Mouse (Mus musculus): ENCODE measurements around the gene Arpin. TPM values are rescaled to one million over a fixed set of nuclear protein-coding genes. Genes with fewer than 3 reads are reported as not detected.

Arpin gene
- polyA plus RNA-seq, 1 experiment from 2014 or later: 26.0 TPM

DNA sequence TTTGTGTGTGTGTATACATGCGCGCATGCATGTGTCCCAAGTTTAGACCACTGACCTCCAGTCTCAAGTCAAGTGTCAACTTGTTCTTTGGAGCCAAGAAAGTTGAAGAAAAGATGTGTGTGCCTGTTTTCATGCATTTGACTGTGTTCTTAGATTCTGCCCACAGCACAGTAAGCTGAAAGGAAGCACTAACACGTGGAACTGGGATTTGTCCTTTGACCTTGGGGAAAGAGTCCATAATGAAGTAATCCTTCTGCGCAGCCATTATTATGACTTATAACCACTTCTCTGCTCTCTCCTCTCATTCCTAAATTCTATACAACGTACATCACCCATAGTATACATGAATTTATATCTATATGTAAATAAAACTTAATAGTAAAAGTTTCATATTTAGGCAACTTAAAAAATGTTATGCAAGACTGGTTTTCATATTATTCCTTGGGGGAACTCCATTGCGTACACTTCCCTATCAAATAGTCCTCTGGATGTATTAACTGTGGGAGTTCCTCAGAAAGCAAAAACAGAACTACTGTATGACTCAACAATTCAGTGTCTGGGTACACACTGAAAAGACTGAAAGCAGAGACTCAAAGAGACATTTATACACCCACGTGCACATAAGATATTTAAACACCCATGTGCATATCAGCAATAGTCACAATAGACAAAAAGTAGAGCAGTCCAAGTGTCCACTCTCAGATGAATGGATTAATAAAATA lies 51.4 kb downstream of the Arpin start:
- no peak for DNase-seq (ENCODE audit: low spot score)
- WGBS: 91% methylated on average over 7 of the region's 7 CpGs
- peaks cover 46% of the 10 kb centered on the region for H3K36me3 ChIP-seq
- H3K27ac ChIP-seq: no peak overlapping the region
- H3K4me3 ChIP-seq: no peak overlapping the region
- no peaks in the 10 kb centered on the region for H3K27me3 ChIP-seq (ENCODE audit: insufficient read depth, poor library complexity, severe bottlenecking)
- H3K4me1 ChIP-seq: peaks cover 9% of the 10 kb centered on the region
- H3K9me3 ChIP-seq: no peaks in the 10 kb centered on the region

DNA sequence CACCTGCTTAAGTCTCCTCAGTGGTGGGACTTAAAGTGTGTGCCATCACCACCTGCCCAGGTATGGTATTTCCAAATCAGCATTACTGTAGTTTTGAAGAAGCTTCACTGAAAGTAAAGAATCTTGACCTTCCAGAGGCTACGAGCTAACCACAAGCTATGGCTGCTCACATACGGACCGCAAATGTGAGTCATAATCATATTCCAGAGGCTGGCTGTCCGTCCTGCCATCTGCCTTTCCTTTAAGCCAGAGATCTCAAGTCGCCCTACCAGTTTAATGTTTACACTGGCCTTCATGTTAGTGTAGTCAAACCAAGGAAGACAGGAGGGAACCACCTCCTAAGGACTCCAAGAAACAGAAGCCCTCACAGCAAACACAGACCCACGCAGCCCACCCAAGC lies 53.3 kb downstream of the Arpin start:
- no peak overlapping the region for H3K4me3 ChIP-seq
- no peak overlapping the region for H3K27ac ChIP-seq
- 92% methylated on average over 6 of the region's 6 CpGs for WGBS
- DNase-seq (ENCODE audit: low spot score): no peak
- H3K4me1 ChIP-seq: peaks cover 9% of the 10 kb centered on the region
- peaks cover 50% of the 10 kb centered on the region for H3K36me3 ChIP-seq
- H3K9me3 ChIP-seq: no peaks in the 10 kb centered on the region
- no peaks in the 10 kb centered on the region for H3K27me3 ChIP-seq (ENCODE audit: insufficient read depth, poor library complexity, severe bottlenecking)

DNA sequence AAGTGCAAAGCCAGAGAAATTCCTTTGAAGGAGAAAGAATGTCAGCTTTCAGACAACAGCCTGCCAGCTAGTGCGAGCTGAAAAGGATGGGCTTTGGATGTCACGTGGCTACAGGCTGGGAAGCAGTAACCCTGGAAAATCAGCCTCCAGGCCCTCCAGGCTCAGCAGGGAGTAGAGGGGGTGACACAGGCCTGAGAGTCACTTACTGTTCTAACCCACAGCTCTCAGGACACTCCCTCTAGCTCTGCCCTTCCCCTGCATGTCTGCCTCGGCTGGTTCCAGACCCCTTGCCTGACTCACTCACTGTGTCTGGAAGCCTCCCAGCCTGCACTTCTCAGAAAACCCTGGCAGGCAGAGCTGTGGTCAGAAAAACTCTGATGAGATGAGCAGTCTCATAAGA lies 54.2 kb downstream of the Arpin start:
- Histone ChIP-seq H3K36me3 (peaks cover 52% of the 10 kb centered on the region), H3K9me3 (no peaks in the 10 kb centered on the region), H3K4me3 (no peak overlapping the region), H3K4me1 (peaks cover 6% of the 10 kb centered on the region), H3K27me3 (ENCODE audit: insufficient read depth, poor library complexity, severe bottlenecking) (no peaks in the 10 kb centered on the region), H3K27ac (no peak overlapping the region; the same call in 1 of the 2 replicates)
- no peak for DNase-seq (ENCODE audit: low spot score)
- 27% methylated on average over 3 of the region's 3 CpGs for WGBS

DNA sequence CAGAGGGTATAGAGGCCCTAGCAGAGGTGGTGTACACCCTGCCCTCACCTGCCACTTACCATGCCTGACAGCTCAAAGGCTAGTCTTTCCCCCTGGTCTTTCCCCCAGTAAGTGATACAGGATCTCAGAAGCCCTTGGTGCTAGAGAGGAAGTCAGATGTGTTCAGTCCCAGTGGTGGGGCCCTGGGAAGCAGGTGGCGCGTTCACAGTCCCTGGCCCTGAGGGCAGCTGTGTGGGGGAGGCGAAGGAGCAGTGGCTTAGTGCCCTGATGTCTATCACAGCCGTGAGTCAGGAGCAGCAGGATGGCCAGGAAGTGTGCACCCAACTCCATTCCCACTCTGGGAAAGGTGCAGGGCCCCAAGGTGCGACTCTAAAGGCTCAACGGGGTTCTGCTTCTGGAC lies 55.1 kb downstream of the Arpin start:
- H3K36me3 ChIP-seq: peaks cover 46% of the 10 kb centered on the region
- H3K9me3 ChIP-seq: no peaks in the 10 kb centered on the region
- H3K4me3 ChIP-seq: no peak overlapping the region
- no peaks in the 10 kb centered on the region for H3K27me3 ChIP-seq (ENCODE audit: insufficient read depth, poor library complexity, severe bottlenecking)
- peaks cover 6% of the 10 kb centered on the region for H3K4me1 ChIP-seq
- H3K27ac ChIP-seq: no peak overlapping the region
- no peak for DNase-seq (ENCODE audit: low spot score)
- 92% methylated on average over 6 of the region's 6 CpGs for WGBS

DNA sequence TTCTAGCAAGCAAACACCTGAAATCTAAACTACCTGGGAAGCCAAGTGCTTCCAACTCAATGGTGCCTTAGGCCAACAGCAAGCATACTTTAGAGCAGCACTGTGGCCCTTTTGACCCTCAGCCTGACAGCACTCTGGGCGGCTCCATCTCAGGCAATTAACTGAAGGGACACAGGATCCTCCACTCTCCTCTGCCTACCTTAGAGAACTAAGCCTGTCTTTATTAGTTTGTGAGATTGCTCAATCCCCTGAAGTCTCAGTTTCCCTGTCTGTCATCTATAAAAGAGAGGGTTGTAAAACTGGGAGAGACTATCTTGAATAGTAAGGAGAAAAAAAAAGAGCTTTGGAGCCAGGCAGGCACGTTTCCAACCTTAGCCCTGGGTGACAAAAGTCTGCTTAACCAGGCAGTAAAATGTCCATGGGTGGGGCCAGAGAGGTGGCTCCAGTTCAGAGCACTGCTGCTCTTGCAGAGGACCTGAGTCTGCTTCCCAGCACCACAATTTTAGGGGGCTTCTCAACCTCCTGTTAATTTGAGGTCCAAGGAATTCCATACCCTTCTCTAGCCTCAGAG lies 56.6 kb downstream of the Arpin start:
- Histone ChIP-seq H3K9me3 (no peaks in the 10 kb centered on the region), H3K27me3 (ENCODE audit: insufficient read depth, poor library complexity, severe bottlenecking) (no peaks in the 10 kb centered on the region), H3K4me1 (peaks cover 6% of the 10 kb centered on the region), H3K4me3 (no peak overlapping the region), H3K27ac (no peak overlapping the region), H3K36me3 (peaks cover 43% of the 10 kb centered on the region)
- no peak for DNase-seq (ENCODE audit: low spot score)
- 80% methylated on average over 2 of the region's 2 CpGs for WGBS

Small RNAs within 50 kb of the gene (microRNA-seq; reads per million reads assigned to microRNA genes)
- not detected for gene Gm24541

Other genes with a start within 250 kb of the Arpin start
- gene Kif7, start 219.6 kb downstream of the Arpin start, polyA plus RNA-seq (2016; fragmentation: Nextera tagmentation; extraction: Ambion mirVana): 3.8 and 5.2 TPM in 2 replicates
- not detected in 2 replicates for gene Plin1, start 202.5 kb downstream of the Arpin start, polyA plus RNA-seq (2016; fragmentation: Nextera tagmentation; extraction: Ambion mirVana)
- gene Pex11a, start 192.2 kb downstream of the Arpin start, polyA plus RNA-seq (2016; fragmentation: Nextera tagmentation; extraction: Ambion mirVana): 5.7 and 8.8 TPM in 2 replicates
- gene Wdr93, start 192.2 kb downstream of the Arpin start, polyA plus RNA-seq (2016; fragmentation: Nextera tagmentation; extraction: Ambion mirVana): 4.7 and 10.0 TPM in 2 replicates
- gene Mesp1, start 141.6 kb downstream of the Arpin start, polyA plus RNA-seq (2016; fragmentation: Nextera tagmentation; extraction: Ambion mirVana): 0.16 and 0.30 TPM in 2 replicates
- gene Mesp2, start 124.6 kb downstream of the Arpin start, polyA plus RNA-seq (2016; fragmentation: Nextera tagmentation; extraction: Ambion mirVana): 0.21 and 0.48 TPM in 2 replicates
- 6.8 and 8.3 TPM in 2 replicates for gene Anpep, start 74.3 kb downstream of the Arpin start, polyA plus RNA-seq (2016; fragmentation: Nextera tagmentation; extraction: Ambion mirVana)
- 37.7 and 41.3 TPM in 2 replicates for gene Ap3s2, start 14.7 kb downstream of the Arpin start, polyA plus RNA-seq (2016; fragmentation: Nextera tagmentation; extraction: Ambion mirVana)
- gene Zfp710, start 89.5 kb upstream of the Arpin start, polyA plus RNA-seq (2016; fragmentation: Nextera tagmentation; extraction: Ambion mirVana): 14.8 and 20.8 TPM in 2 replicates
- gene Idh2, start 180.0 kb upstream of the Arpin start, polyA plus RNA-seq (2016; fragmentation: Nextera tagmentation; extraction: Ambion mirVana): 830 and 1,266 TPM in 2 replicates